Mouse (Mus musculus) hindbrain, embryonic 15.5 days (tissue): ENCODE measurements around the gene Mst1r. TPM values are rescaled to one million over a fixed set of nuclear protein-coding genes. Genes with fewer than 3 reads are reported as not detected.
A peak's percentile ranks its signal among the peaks of the same experiment; 100 is the strongest.

Experiments used
- ATAC-seq: fragments of 200-750 bp; cut with Nextera tagmentation; 2 replicates; pipeline ENCODE4 v1.8.0; 2017; ENCODE audit warnings: low read depth, moderate number of reproducible peaks, moderate TSS enrichment; ENCODE audit not compliant: low FRiP score
- H3K27ac ChIP-seq: fragments of 300-500 bp; sonication (generic); replicated peaks from 2 replicates; pipeline ENCODE4 v1.5.1; 2015; ENCODE audit warnings: mild to moderate bottlenecking, inconsistent platforms
- H3K27me3 ChIP-seq: fragments of 300-500 bp; sonication (generic); 2 replicates; pipeline ENCODE4 v1.6.1; 2015; ENCODE audit warnings: control low read depth, inconsistent platforms
- H3K36me3 ChIP-seq: fragments of 300-500 bp; sonication (generic); 2 replicates; pipeline ENCODE4 v1.6.1; 2015; ENCODE audit warnings: control low read depth, inconsistent platforms
- H3K4me1 ChIP-seq: fragments of 300-500 bp; sonication (generic); replicated peaks from 2 replicates; pipeline ENCODE4 v1.6.1; 2015; ENCODE audit warnings: control low read depth, inconsistent platforms
- H3K4me2 ChIP-seq: fragments of 300-500 bp; sonication (generic); 2 replicates; pipeline ENCODE4 v1.6.1; 2015; ENCODE audit warnings: moderate library complexity, mild to moderate bottlenecking, inconsistent platforms
- H3K4me3 ChIP-seq: fragments of 300-500 bp; sonication (generic); 2 replicates; pipeline ENCODE4 v1.5.1; 2015; ENCODE audit warnings: mild to moderate bottlenecking, inconsistent platforms
- H3K9ac ChIP-seq: fragments of 300-500 bp; sonication (generic); 2 replicates; pipeline ENCODE4 v1.6.1; 2015; ENCODE audit warnings: inconsistent platforms
- H3K9me3 ChIP-seq: fragments of 300-500 bp; sonication (generic); 2 replicates; pipeline ENCODE4 v1.6.1; 2016; ENCODE audit warnings: control low read depth, inconsistent platforms
- WGBS: fragments of 180-500 bp; shearing (Covaris S2); methylation state at CpG from one replicate; pipeline ENCODE4 v1.1.7; 2015; 5-methylcytosine and 5-hydroxymethylcytosine counted together
- polyA plus RNA-seq: library from polyadenylated mRNA; unstranded; fragments of >200 nt; fragmentation: Nextera tagmentation; extraction: Ambion mirVana; gene quantifications from 2 replicates; pipeline ENCODE4 v1.2.1, GENCODE M21; 2015

The Mst1r gene
- polyA plus RNA-seq, 1 experiment from 2014 or later, result 1.9 TPM

DNA sequence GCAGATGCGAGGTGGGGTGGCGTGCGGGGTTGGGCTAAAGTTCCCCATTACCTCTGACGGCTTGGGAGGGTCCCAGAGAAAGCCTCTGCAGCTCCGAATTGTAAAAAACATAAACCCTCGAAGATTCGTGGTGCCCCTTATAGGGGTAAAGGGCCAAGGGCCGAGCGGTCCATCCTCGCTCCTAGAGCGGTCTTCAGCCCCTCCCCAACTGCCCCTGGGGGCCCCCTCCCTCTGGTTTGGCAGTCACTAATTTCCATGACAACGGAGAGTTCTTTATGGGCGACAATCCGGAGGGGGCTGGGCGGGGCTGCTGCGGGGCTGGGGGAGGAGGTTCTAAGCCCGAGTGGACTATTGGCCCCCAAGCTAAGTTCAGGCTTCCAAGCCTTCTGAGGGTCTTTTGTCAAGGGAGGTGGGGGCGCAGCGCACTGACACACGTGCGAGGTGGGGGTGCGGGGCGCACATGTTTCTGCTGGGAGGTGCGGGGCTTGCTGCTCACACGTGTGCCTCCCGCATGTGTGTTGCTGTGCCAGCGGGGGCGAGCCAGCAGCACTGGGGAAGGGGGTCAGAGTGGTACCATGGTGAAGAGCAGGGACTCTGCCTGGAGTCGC, 29.6 kb downstream of the Mst1r start:
- Histone ChIP-seq H3K4me2 (peak overlapping the region; percentile 94), H3K36me3 (no peaks in the 10 kb centered on the region), H3K4me3 (peak overlapping the region; percentile 57), H3K4me1 (peaks cover 22% of the 10 kb centered on the region), H3K9ac (peak overlapping the region; percentile 57), H3K9me3 (no peaks in the 10 kb centered on the region), H3K27me3 (peaks cover 3% of the 10 kb centered on the region; the same call in 1 of the 2 replicates), H3K27ac (no peak overlapping the region)
- WGBS, result 1% methylated on average over 29 of the region's 29 CpGs
- peak; percentile 41; the same call in 1 of the 2 replicates for ATAC-seq

- ATAC-seq, result 0 out of 2 replicates have a peak, but pooled peaks have one; percentile 2
- peak overlapping the region; percentile 57 for H3K4me3 ChIP-seq
- no peaks in the 10 kb centered on the region for H3K9me3 ChIP-seq
- H3K4me1 ChIP-seq, result peaks cover 22% of the 10 kb centered on the region
- WGBS, result 5% methylated on average over 3 of the region's 3 CpGs
- peaks cover 3% of the 10 kb centered on the region; the same call in 1 of the 2 replicates for H3K27me3 ChIP-seq
- H3K4me2 ChIP-seq, result peak overlapping the region; percentile 94
- H3K36me3 ChIP-seq, result no peaks in the 10 kb centered on the region
- peak overlapping the region; percentile 57; the same call in 1 of the 2 replicates for H3K9ac ChIP-seq
- H3K27ac ChIP-seq, result no peak overlapping the region
Measured at GRCm38 (mm10) chr9:107936831-107937230, 30.2 kb downstream of the Mst1r start.

DNA sequence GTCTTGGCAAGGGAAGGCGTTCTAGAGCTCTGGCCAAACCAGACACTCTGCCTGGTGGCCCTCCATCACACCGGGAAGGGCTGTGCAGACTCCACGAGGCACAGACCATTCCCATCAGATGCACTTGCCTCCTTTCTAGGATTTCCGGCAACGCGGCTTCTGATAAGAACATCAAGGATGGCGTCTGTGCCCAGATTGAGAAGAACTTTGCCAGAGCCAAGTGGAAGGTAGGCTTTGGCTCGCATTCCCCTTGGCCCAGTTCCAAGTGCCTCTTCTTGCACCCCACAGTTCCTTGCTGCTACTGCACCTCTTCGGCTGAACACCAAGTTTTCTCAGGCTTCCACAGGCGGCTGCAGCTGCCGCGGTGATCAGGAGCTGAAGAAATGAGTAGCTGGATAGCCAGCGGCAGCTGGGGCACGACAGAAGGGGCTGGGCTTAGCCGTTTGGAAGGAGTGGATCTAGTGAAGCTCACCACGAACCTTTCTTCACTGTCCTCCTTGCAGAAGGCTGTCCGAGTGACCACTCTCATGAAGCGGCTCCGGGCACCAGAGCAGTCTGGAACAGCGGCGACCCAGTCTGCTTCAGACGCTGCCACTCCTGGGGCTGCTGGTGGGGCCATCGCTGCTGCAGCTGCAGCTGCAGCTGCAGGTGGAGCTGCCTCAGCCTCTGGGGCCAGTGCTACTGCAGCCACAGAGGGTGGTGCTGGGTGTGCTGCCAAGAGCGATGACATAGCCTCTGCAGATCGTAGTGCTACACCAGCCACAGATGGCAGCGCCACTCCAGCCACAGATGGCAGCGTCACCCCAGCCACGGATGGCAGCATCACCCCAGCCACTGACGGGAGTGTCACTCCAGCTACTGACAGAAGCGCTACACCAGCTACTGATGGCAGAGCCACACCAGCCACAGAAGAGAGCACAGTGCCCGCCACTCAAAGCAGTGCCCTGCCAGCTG, 40.8 kb downstream of the Mst1r start:
- no peak overlapping the region for H3K4me3 ChIP-seq
- no peak overlapping the region for H3K9ac ChIP-seq
- H3K4me2 ChIP-seq, result no peak overlapping the region
- no peak for ATAC-seq
- H3K27ac ChIP-seq, result no peak overlapping the region
- no peaks in the 10 kb centered on the region for H3K27me3 ChIP-seq
- peaks cover 11% of the 10 kb centered on the region for H3K4me1 ChIP-seq
- 87% methylated on average over 31 of the region's 31 CpGs for WGBS
- H3K36me3 ChIP-seq, result no peaks in the 10 kb centered on the region
- H3K9me3 ChIP-seq, result no peaks in the 10 kb centered on the region

GRCm38 (mm10) chr9:107949184-107949921, 42.7 kb downstream of the Mst1r start:
- H3K9me3 ChIP-seq, result no peaks in the 10 kb centered on the region
- no peaks in the 10 kb centered on the region for H3K27me3 ChIP-seq
- WGBS, result 86% methylated on average over 13 of the region's 13 CpGs
- ATAC-seq, result no peak
- H3K9ac ChIP-seq, result no peak overlapping the region
- no peak overlapping the region for H3K27ac ChIP-seq
- H3K36me3 ChIP-seq, result no peaks in the 10 kb centered on the region
- H3K4me2 ChIP-seq, result no peak overlapping the region
- no peak overlapping the region for H3K4me3 ChIP-seq
- H3K4me1 ChIP-seq, result peaks cover 11% of the 10 kb centered on the region

DNA sequence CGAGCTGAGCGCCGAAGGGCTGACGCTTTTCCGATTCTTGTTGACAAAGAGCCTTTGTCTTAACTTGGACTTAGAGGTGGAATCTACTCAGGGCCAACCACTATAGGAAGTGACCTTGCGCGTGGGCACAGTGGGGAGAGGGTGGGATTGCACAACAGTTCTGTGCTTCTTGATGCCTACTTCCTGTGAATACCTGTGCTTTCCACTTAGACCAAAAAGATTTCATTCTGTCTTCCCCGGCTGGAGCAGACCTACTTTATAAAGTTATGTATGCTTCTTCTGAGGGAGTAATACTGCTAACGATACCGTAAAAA, 43.2 kb downstream of the Mst1r start, which contains the start of gene Traip:
Gene Traip, plus strand, starts transcription at position 215 of the 314 bp plus-strand sequence.
- 93% methylated on average over 10 of the region's 10 CpGs for WGBS
- no peak for ATAC-seq

GRCm38 (mm10) chr9:107950460-107951355, 44.0 kb downstream of the Mst1r start:
- peak overlapping the region; percentile 64 for H3K9ac ChIP-seq
- ATAC-seq, result peak; percentile 97
- peaks cover 11% of the 10 kb centered on the region for H3K4me1 ChIP-seq
- H3K9me3 ChIP-seq, result no peaks in the 10 kb centered on the region
- peak overlapping the region; percentile 66 for H3K4me2 ChIP-seq
- H3K27me3 ChIP-seq, result no peaks in the 10 kb centered on the region
- H3K27ac ChIP-seq, result peak overlapping the region; percentile 84
- H3K36me3 ChIP-seq, result no peaks in the 10 kb centered on the region
- H3K4me3 ChIP-seq, result peak overlapping the region; percentile 47
- 17% methylated on average over 45 of the region's 45 CpGs for WGBS

More for the DNA sequence above, 43.2 kb downstream of the Mst1r start, which contains the start of gene Traip:
- Histone ChIP-seq H3K4me3 (peak within 1 kb of the TSS; percentile 47), H3K27me3 (no peaks in the 10 kb centered on the region), H3K9me3 (no peaks in the 10 kb centered on the region), H3K9ac (peak within 1 kb of the TSS; percentile 64), H3K27ac (peak within 1 kb of the TSS; percentile 84), H3K36me3 (no peaks in the 10 kb centered on the region), H3K4me1 (peaks cover 11% of the 10 kb centered on the region), H3K4me2 (peak within 1 kb of the TSS; percentile 66)

- no peak overlapping the region for H3K4me3 ChIP-seq
- H3K4me2 ChIP-seq, result no peak overlapping the region
- no peaks in the 10 kb centered on the region for H3K27me3 ChIP-seq
- H3K4me1 ChIP-seq, result peaks cover 10% of the 10 kb centered on the region
- no peaks in the 10 kb centered on the region for H3K9me3 ChIP-seq
- H3K27ac ChIP-seq, result no peak overlapping the region
- H3K36me3 ChIP-seq, result no peaks in the 10 kb centered on the region
- no peak overlapping the region for H3K9ac ChIP-seq
- 86% methylated on average over 6 of the region's 6 CpGs for WGBS
- ATAC-seq, result no peak
Measured at GRCm38 (mm10) chr9:107955613-107956289, 49.1 kb downstream of the Mst1r start.

DNA sequence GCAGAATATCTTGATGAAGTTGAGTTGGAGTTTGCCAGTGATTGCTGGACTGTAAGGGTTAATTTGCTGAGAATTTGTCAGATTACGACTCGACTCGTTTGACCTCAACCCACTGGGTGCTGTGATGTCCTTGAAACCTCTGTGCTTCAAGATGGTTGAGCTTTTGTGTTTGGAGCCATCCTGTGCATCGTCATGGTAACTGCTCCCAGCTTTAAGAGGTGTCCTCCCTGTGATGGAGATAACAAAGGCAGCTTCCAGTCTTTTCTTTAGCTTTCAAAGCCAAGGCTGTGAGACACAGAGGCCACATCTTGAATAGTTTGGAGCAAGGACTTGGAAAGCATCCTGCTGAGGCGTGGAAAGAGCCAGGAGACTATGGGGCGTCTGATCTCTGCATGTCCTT, 50.5 kb downstream of the Mst1r start:
- no peaks in the 10 kb centered on the region for H3K27me3 ChIP-seq
- no peak for ATAC-seq
- peaks cover 18% of the 10 kb centered on the region for H3K4me1 ChIP-seq
- H3K27ac ChIP-seq, result no peak overlapping the region
- 25% methylated on average over 6 of the region's 6 CpGs for WGBS
- H3K36me3 ChIP-seq, result no peaks in the 10 kb centered on the region
- no peak overlapping the region for H3K4me3 ChIP-seq
- H3K4me2 ChIP-seq, result no peak overlapping the region
- H3K9ac ChIP-seq, result no peak overlapping the region
- no peaks in the 10 kb centered on the region for H3K9me3 ChIP-seq

DNA sequence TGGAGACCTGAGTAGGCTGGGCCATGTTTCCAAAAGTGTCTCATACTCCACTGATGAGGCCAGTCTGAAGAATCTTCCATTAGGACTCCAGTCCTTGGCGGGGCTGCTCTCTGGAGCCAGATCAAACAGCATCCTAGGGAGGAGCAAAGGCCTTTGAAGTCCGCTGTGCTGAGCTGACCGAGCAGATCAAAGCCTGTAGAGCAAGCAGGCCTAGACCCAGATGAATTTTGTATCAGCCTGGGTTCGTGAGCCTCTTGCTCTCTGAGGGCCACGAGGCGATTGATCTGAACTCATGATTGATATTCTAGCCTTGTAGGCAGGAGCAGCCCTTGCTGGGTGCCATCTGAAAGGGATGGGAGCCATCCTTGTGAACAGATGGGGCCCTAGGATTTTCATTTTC, 53.2 kb downstream of the Mst1r start:
- WGBS, result 68% methylated on average over 6 of the region's 6 CpGs
- Histone ChIP-seq H3K4me2 (no peak overlapping the region), H3K9me3 (no peaks in the 10 kb centered on the region), H3K27me3 (no peaks in the 10 kb centered on the region), H3K4me1 (peaks cover 22% of the 10 kb centered on the region), H3K36me3 (no peaks in the 10 kb centered on the region), H3K4me3 (no peak overlapping the region), H3K27ac (peak overlapping the region; percentile 82; the same call in 1 of the 2 replicates), H3K9ac (no peak overlapping the region)
- ATAC-seq, result no peak

- no peaks in the 10 kb centered on the region for H3K27me3 ChIP-seq
- H3K9me3 ChIP-seq, result no peaks in the 10 kb centered on the region
- no peak overlapping the region for H3K4me3 ChIP-seq
- H3K9ac ChIP-seq, result 0 out of 2 replicates have a peak overlapping the region, but pooled peaks have one; percentile 8
- peaks cover 22% of the 10 kb centered on the region for H3K4me1 ChIP-seq
- peak overlapping the region; percentile 44; the same call in 1 of the 2 replicates for H3K4me2 ChIP-seq
- WGBS, result 79% methylated on average over 4 of the region's 4 CpGs
- H3K36me3 ChIP-seq, result no peaks in the 10 kb centered on the region
- no peak for ATAC-seq
- H3K27ac ChIP-seq, result peak overlapping the region; percentile 82
Measured at GRCm38 (mm10) chr9:107960928-107961327, 54.3 kb downstream of the Mst1r start.
